Mouse (Mus musculus) cerebellum, adult 11-12 months (tissue): ENCODE results near the gene Trim30a.
"Not testable (repeated sequence)": the region's sequence is repeated elsewhere in the genome, so short reads cannot be mapped to it uniquely, and the experiment has no call there.

ENCODE experiments used
- DNase-seq: peaks from one replicate; pipeline ENCODE4 v3.0.0; 2022

Trim30a gene

DNA sequence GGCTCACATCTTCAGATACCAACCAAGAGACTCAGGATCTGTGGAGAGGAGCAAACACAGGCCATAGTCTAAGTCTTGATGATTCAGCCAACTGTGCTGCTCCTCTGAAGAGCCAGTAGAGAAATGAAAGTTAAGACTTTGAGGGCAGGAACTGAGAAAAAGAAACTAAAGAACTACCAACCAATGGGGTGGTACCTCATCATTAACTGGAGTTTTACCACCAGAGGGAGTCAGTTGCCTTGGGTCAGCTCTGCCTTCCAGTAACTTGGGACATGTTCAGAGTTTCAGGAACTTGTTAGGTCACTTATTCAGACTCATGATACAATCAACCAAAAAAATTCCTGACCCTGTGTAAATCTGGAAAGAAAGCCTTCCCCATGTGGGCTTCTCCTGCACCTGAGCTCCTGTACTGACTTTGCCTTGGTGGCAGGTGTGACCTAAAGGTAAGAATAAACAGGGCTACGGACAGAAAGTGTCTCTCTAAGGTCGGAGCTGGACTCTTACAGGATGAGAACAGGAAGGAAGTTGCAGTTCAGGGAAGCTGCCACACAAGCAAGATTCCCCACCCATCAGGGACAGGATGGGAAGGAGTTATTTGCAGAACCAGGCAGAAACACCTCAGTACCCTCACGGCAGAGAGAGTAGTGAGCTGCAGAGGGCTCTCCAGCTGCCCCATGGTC is at the start of gene Trim30a:
Trim30a (minus strand) TSS at position 129 of the 680 bp plus-strand sequence.
- no peak for DNase-seq

GRCm38 (mm10) chr7:104507421-104508065 is 42.5 kb upstream of the Trim30a start, which contains the start of gene Trim30d:
Gene Trim30d, minus strand, starts transcription at chr7:104507849.
- not testable (repeated sequence) for DNase-seq

DNA sequence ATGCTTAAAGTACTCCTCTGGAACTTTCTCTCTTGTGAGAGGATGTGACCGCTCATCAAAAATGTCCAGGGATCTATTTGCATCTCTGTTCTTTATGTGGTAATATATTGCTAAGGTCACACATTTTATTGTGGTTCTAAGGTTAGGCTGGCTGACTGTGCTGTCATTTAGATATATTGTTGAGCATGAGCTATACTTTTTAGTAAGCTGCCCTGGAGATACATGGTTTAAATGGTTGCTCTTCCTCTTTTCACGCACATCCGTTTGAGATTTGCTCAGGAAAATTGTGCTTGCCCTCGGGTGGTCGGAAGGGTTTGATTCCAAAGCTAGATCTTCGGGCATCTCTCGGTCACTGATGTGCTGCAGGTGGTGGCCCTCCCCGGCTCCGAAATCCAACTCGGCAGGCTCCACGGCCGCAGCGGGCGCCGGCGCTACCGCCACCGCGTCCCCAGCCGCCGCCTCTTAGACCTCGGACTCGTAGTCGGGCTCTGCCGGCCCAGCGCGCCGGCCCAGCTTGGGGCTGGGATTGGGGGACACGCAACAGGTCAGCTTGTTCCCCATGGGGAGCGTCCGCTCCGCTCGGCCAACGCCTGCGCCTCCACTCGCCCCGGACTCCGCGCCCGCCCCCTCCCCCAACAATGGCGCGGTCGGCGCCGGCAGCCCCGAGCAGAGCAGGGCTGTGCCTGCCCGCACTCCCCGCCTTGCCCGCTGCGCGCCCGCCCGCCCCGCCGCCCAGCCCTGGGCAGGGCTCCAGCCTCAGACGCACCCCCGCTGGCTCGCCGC is 36.8 kb upstream of the Trim30a start:
- DNase-seq, result no peak

DNA sequence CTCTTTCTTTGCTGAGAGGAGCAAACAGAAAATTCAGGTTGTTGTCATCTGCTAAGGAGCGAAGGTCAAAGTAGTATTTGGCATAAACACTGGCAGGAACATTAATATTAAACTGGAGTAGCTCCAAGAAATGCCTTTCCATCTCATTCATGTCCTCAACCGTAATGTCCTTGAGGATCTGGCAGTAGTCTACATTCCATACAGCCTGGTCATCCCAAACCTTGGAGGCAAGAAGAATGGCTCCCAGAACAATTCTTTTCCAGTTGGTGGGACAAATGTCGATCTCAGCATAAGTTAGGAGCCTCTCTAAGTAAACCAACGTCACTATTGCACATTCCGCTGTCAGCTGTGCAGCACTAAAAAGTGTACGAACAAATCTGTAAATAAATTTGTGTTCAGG is 36.2 kb upstream of the Trim30a start:
- not testable (repeated sequence) for DNase-seq

GRCm38 (mm10) chr7:104499464-104499863 is 34.5 kb upstream of the Trim30a start:
- not testable (repeated sequence) for DNase-seq

- no peak for DNase-seq
These were observed 18.9 kb downstream of the Trim30a start for GRCm38 (mm10) chr7:104445961-104446645.

GRCm38 (mm10) chr7:104404460-104404950 is 60.5 kb downstream of the Trim30a start:
- no peak for DNase-seq

- DNase-seq, result no peak
These were observed 63.9 kb downstream of the Trim30a start for GRCm38 (mm10) chr7:104401140-104401539.

DNA sequence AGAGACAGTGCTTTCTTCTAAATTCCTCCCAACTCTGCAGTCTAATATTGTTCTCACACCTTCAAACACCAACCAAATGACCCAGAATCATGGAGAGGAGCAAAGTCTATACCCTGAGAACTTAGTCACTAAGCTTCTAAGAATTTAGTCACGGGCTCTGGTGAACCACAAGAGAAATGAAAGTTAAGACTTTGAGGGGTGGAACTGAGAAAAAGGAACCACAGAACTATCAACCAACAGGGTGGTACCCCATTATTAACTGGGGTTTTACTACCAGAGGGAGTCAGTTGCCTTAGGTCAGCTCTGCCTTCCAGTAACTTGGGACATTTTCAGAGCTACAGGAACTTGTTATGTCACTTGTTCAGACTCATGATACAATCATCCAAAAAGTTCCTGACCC is 64.3 kb downstream of the Trim30a start, which contains the start of gene Trim30c:
Trim30c (minus strand) TSS at position 140 of the 400 bp plus-strand sequence.
- no peak for DNase-seq

- DNase-seq, result no peak
These were observed 66.5 kb downstream of the Trim30a start for GRCm38 (mm10) chr7:104398492-104398891.

GRCm38 (mm10) chr7:104369736-104370414 is 95.1 kb downstream of the Trim30a start, which contains the start of gene Trim30b:
Gene Trim30b, minus strand, starts transcription at chr7:104369884.
- no peak for DNase-seq

DNA sequence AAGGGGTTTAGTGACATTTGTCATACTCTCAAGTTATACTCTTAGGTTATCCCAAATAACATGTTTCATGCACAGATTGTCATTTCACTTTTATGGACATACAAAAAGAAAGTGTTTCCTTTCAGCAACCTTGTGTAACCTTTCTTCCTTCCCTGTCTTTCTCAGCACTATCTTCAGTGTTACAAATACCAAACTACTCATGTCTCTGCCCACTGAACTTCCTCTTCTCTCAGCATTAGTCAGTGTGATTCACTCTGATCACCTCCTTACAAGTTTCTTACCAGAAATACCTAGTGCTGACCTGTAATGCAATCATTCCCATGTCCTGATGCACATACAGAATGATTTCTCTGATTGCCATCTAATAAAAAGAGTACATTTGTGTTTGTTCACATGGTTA is 98.7 kb downstream of the Trim30a start:
- no peak for DNase-seq
